Mouse (Mus musculus) CH12.LX (cell line): Measurements from ENCODE around the gene Snrnp200.

Source experiments
- CTCF ChIP-seq, 2 experiments: IDR thresholded peaks in 1 of 2; conservative IDR thresholded peaks in 1 of 2; 2 replicates each; pipeline ENCODE4 v1.5.1; 2011 to 2012; ENCODE audit warnings: low read depth in 2 of 2, low read length in 2 of 2, improper control_type of control experiment in 1 of 2, inconsistent platforms in 1 of 2, mild to moderate bottlenecking in 1 of 2, moderate library complexity in 1 of 2
- HCFC1 ChIP-seq: IDR thresholded peaks from 2 replicates; pipeline ENCODE4 v1.6.1; 2012; ENCODE audit warnings: low read depth, mild to moderate bottlenecking, inconsistent platforms, low read length, improper control_type of control experiment
- KAT2A ChIP-seq: IDR thresholded peaks from 2 replicates; pipeline ENCODE4 v1.6.1; 2012; ENCODE audit warnings: low read length, improper control_type of control experiment, inconsistent platforms; ENCODE audit not compliant: insufficient replicate concordance
- MAX ChIP-seq: IDR thresholded peaks from 2 replicates; pipeline ENCODE4 v1.6.1; 2011; ENCODE audit warnings: low read length, improper control_type of control experiment
- POLR2A ChIP-seq: IDR thresholded peaks from 2 replicates; pipeline ENCODE4 v1.6.1; 2011; ENCODE audit warnings: low read depth, mild to moderate bottlenecking, improper control_type of control experiment, low read length
- RAD21 ChIP-seq: IDR thresholded peaks from 2 replicates; pipeline ENCODE4 v1.6.1; 2011; ENCODE audit warnings: low read depth, mild to moderate bottlenecking, low read length, improper control_type of control experiment, moderate library complexity

DNA sequence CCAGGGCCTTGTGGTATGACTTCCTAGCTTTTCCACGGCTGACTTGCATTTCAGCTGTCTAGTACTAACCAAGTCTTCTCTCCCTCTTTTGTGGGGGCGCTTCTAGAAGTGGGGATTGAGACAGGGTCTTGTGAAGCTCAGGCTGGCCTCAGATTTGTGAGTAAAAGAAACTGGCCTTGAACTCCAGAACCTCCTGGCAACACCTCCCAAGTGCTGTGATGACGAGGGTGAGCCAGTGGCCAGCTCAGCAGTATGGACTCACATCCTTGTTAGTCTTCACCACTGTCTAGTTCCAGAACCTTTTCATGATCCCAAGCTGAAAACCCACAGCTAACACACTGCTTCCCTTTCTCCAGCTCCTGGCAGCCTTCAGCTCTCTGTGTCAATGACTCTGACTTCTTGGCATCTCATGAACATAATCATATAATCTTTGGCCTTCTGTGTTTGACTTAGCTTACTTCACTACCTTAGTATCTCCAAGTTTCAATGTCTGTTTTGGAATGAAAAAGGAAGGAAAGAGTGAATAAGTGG is 46.5 kb downstream of the Snrnp200 start:
- TF ChIP-seq MAX (no peak), RAD21 (no peak), CTCF (conservative IDR thresholded peaks at IDR 0.05 in 1 of 2, IDR thresholded peaks at IDR 0.05 in 1 of 2; ENCODE audit: low read depth in 2 of 2, low read length in 2 of 2) (no peak), POLR2A (no peak), KAT2A (no peak), HCFC1 (no peak)
